Mouse (Mus musculus): ENCODE measurements around the gene Herc3.
"Not testable (repeated sequence)": the region's sequence is repeated elsewhere in the genome, so short reads cannot be mapped to it uniquely, and the experiment has no call there.

Herc3 gene

GRCm38 (mm10) chr6:58831232-58832009, at the start of gene Herc3:
Herc3 (plus strand) TSS chr6:58831465.
- peak; percentile 80 for DNase-seq

DNA sequence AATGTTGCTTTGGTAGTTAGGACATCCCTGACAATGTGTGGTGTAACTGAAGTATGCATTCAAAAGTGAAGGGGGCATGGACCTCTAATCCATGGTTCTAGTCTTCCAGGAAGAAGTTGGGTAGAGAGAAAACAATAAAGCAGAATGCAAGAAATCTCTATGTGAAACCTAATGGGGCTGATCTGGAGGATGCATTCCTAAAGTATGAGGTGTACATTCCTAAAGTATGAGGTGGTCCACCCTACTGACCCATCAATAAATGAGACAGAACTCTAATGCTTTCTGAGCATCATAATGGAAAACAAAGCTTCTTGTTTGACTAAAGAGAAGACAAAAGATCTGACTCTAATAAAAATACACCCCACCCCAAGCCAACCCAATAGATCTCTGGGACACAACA, 29.9 kb upstream of the Herc3 start:
- no peak for DNase-seq

DNA sequence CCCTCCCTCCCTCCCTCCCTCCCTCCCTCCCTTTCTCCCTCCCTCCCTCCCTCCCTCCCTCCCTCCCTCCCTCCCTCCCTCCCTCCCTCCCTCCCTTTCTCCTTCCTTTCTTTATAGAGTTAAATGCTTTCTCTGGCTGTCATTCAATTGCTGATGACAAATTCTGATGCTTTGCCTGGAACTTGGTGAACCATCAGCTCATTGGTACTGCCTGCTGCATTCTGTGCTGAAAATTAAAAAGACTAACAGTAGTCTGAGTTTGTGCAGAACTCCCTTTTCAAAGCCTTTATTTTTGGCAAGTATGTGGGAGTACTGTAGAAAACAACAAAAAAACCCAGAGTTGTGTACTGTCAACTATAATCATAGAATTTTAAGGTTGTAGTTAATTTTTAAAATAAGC, 16.9 kb upstream of the Herc3 start:
- DNase-seq, result no peak

GRCm38 (mm10) chr6:58817037-58817436, 14.2 kb upstream of the Herc3 start:
- not testable (repeated sequence) for DNase-seq

GRCm38 (mm10) chr6:58825619-58826018, 5.6 kb upstream of the Herc3 start:
- DNase-seq, result no peak

GRCm38 (mm10) chr6:58826089-58826488, 5.2 kb upstream of the Herc3 start:
- DNase-seq, result no peak

- DNase-seq, result no peak
Observed at GRCm38 (mm10) chr6:58828582-58828981, 2.7 kb upstream of the Herc3 start.

DNA sequence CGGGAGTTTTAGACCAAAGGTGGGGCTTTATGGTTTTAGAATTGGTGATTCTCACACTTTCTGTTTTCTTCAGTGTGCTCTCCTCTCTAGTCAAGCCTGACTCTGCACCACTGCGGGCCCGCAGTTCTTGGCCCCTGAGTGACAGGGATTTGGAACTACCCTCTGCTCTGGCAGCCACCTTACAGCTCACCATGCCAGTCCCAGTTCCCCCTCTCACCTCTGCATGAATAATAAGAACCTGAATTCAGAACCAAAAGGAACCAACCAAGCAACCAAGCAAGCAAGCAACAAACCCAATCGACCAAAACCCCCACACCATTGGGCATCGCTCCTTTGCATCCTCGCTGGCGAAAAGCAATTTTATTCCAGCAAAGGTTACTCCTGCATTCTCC, 429 bp upstream of the Herc3 start:
- DNase-seq, result no peak

GRCm38 (mm10) chr6:58832591-58833018, 1.3 kb downstream of the Herc3 start:
- DNase-seq, result peak; percentile 55

DNA sequence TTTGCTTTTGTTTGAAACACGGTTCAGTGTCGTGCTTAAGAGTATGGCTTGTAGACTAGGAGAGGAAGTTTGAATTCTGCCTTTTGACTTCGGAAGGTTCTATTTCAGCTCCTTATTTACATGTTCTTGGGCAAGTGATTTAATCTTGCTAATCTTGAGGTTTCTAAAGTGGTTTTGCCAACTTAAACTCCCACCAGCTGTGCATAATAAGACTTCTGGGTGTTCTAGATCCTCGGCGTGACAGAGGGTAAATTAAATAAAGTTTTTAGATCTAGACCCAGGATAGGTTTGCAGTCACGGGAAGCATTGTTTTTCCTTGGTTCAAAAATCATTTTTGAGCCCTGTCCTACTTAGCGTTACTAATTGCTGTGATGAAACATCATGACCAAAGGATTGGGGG, 3.2 kb downstream of the Herc3 start:
- no peak for DNase-seq

DNA sequence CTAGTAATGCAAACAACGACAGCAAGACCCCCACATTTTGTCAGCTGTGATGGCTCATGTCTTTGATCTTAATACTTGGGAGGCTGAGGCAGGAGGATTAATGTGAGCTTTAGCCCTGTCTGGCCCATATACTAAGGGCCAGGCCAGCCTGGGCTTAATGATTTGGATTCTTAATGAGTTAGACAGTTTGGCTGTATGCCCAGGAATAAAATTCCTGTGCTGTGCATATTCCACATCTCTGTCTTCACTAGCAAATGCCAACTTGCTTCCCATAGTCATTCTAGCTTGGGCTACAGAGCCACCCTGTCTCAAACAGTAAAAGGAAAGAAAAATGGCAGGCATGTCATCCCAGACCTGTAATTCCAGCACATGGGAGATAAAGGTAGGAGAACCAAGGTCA, 4.3 kb downstream of the Herc3 start:
- no peak for DNase-seq

- no peak for DNase-seq
Observed at GRCm38 (mm10) chr6:58836476-58836875, 5.2 kb downstream of the Herc3 start.

DNA sequence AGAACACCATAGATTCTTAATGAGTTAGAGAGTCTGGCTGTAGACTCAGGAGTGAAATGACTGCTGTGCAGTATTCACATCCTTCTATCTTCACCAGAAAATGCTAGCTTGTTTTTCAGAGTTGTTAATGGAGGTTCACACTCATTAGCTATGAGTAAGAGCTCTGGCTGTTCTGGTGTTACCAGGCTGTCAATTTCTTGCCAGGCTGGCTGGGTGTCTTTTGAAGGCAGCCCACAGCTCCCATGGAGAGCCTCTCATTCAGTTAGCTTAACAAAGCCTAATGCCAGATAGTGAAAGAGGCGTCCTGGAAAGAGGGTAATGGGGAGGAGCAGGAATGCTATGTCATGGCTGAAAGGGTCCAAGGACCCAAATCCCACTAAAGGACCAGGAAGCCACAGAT, 6.7 kb downstream of the Herc3 start:
- no peak for DNase-seq

DNA sequence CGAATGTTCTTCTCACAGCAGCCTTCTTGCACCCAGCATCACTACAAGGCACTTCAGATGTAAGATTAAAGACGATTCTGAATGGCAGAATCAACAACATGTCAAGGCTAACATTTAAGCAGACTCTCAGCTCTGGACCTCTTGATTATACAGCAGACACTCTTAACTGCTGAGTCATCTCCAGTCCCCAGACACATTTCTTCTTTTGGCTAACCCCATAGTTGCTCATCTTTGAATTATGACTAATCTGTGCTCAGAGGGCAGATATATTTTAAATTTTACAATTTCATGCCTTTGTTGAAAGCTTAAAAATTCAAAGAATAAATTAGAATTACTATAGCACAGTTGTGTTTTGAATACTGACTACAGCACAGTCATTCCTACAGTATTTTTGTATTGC, 9.9 kb downstream of the Herc3 start:
- DNase-seq, result no peak

GRCm38 (mm10) chr6:58842186-58842585, 10.9 kb downstream of the Herc3 start:
- DNase-seq, result no peak

- no peak for DNase-seq
Observed at GRCm38 (mm10) chr6:58843580-58843979, 12.3 kb downstream of the Herc3 start.

DNA sequence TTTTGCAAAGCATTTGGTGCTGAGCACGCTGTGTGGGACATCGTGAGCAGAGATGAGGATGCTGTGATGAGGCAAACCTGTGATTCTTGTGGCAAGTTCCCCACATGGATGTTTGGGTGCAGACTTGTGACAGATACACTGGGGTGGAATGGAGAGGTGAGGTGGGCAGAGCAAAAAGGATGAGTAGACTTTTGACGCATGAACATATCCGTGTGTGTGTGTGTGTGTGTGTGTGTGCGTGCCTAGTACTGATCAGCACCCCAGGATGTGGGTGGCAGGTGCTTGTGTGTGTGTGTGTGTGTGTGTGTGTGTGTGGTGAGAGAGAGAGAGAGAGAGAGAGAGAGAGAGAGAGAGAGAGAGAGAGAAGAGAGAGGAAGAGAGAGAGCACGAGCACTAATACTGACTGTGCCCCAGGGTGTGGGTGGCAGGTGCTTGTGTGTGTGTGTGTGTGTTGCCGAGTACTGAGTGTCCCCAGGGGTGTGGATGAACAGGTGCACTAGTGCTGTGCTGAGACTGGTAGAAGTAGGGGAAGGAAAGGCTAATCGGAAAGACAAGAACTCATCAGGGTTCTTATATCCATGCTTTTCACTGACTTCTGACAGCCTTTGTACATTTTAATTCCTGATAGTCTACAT, 13.0 kb downstream of the Herc3 start:
- no peak for DNase-seq

GRCm38 (mm10) chr6:58846850-58847692, 15.8 kb downstream of the Herc3 start:
- no peak for DNase-seq

DNA sequence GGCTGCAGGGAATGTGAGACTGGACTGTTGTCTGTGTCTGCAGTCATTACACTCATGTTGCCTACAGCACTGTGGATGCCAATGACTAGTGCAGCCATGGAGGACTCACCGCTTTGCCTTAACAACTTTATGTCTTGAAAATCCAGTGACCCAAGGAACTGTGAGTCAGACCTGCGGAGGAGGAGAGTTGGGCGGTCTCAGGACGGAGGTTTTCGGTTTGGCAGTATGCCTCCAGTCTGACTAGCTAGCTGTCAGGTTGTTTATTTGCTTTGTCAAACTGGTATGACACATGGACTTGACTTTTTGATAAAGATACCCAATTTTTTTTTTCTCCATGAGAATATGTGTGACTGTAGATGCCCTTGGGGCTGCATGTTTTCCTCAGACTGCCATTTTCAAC, 16.6 kb downstream of the Herc3 start:
- no peak for DNase-seq

GRCm38 (mm10) chr6:58849356-58849755, 18.1 kb downstream of the Herc3 start:
- DNase-seq, result no peak

GRCm38 (mm10) chr6:58855676-58856367, 24.6 kb downstream of the Herc3 start:
- no peak for DNase-seq

DNA sequence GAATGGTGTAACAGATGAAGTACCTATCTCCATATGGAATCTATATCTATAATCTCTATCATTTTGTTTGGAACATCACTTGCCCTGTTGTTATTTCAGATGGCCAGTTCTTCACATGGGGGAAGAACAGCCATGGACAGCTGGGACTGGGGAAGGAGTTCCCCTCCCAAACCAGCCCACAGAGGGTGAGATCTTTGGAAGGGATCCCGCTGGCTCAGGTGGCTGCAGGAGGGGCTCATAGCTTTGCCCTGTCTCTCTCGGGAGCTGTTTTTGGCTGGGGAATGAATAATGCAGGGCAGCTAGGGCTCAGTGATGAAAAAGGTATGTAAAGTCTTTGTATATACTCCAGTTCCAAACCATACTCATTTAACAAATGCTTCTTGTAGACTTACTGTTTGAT, 25.2 kb downstream of the Herc3 start:
- DNase-seq, result no peak

DNA sequence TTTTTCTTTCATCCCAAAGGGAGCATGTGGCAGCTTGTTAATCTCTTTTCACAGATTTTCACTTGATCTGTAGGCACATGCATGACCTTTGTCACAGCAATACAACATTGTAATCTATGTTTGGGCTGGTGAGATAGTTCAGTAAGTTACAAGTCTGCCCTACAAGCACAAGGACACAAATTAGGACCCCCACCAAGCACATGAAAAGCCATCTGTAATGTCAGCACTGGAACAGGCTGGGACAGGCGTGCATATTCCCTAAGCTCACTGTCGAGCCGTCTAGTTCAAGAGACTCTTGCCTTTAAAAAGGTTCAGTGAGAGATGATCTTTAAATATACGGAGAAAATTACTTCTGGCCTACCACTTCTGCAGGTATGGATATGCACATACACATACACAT, 28.3 kb downstream of the Herc3 start:
- no peak for DNase-seq

All from lung, postnatal 36 days (tissue).